Mouse (Mus musculus) lung, postnatal 25 days (tissue): ENCODE measurements around the gene Gm20388.
A peak's percentile ranks its signal among the peaks of the same experiment; 100 is the strongest.
"Not testable (repeated sequence)": the region's sequence is repeated elsewhere in the genome, so short reads cannot be mapped to it uniquely, and the experiment has no call there.

Source experiments
- DNase-seq: peaks from one replicate; pipeline ENCODE4 v3.0.0; 2022; ENCODE audit warnings: low spot score

Gene Gm20388

GRCm38 (mm10) chr8:123960556-123960955 lies 4049.9 kb downstream of the Gm20388 start:
- DNase-seq = not testable (repeated sequence)

DNA sequence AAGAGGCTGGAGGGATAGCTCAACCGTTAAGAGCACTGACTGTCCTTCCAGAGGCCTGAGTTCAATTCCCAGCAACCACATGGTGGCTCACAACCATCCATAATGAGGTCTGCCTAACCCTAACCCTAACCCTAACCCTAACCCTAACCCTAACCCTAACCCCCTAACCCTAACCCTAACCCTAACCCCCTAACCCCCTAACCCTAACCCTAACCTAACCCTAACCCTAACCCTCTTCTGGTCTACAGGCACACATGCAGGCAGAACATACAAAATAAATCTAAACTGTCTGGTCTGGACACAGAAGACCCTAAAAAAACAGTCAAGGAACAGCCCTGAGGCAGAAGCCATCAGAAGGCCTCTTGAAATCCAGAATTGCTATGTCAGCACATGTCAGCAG lies 4050.7 kb downstream of the Gm20388 start:
- no peak for DNase-seq

DNA sequence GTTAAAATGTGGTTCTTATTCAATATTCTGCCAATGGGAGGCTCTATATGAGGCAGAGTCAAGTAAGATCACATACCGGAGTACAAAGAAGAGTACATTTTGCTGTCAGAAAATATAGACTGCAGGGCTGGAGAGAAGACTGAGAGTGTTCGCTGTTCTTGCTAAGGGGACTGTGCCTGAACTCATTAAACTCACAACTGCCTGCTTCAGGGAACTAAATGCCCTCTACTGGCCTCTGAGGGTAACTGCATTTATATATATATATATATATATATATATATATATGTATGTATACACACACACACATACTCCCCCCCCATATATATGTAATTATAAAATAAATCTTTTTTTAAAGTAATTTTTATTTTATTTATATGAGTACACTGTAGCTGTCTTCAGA lies 4056.3 kb downstream of the Gm20388 start:
- DNase-seq = no peak

- DNase-seq = no peak
Measured at GRCm38 (mm10) chr8:123973495-123973894, 4062.9 kb downstream of the Gm20388 start.

- no peak for DNase-seq
Measured at GRCm38 (mm10) chr8:123977499-123977898, 4066.9 kb downstream of the Gm20388 start.

- no peak for DNase-seq
Measured at GRCm38 (mm10) chr8:123978166-123978838, 4067.7 kb downstream of the Gm20388 start.

DNA sequence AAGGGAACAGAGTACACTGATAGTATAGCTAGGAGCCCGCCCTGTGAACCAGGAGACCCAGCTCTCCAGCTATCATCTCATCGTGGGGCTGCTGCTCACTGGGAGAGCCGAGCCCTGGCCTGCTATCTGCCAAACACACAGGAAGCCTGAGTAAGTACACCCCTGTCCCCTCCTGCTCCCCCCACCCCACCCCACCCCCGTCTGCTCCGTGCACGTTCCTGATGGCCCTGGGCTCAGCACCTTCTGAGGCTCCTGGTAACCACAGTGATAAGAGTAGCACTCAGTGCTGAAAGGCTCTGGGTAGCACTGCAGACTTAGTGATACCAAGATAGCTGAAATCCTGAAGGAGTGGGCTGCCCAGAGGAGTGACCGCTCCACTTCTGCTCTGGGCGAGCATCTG lies 4068.3 kb downstream of the Gm20388 start:
- DNase-seq = no peak

GRCm38 (mm10) chr8:123980239-123980638 lies 4069.6 kb downstream of the Gm20388 start:
- DNase-seq = no peak

- no peak for DNase-seq
Measured at GRCm38 (mm10) chr8:123981674-123982073, 4071.0 kb downstream of the Gm20388 start.

DNA sequence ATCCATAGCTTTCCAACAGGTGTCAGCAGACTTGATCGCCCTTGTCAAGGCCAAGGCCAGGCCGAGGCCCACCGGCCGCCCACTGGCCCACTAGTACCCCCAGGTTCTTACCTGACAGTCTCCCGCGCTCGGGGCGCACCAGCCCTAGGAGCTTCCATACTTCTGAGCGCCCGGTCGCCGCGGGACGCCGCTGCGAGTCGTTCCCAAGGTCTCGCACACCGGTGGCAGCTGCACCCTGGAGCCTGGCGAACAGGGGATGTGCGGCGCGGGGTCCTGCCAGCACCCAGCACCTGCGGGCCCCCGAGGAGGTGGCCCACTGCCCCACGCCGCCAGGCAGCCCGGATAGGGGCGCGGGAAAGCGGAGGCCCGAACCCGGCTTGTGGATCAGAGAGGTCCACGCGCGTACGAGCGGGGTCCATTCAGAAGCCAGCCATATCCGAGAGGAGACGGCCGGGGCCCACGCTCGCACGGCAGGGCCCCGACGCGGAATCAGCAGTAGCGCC lies 4071.7 kb downstream of the Gm20388 start:
- DNase-seq = no peak

DNA sequence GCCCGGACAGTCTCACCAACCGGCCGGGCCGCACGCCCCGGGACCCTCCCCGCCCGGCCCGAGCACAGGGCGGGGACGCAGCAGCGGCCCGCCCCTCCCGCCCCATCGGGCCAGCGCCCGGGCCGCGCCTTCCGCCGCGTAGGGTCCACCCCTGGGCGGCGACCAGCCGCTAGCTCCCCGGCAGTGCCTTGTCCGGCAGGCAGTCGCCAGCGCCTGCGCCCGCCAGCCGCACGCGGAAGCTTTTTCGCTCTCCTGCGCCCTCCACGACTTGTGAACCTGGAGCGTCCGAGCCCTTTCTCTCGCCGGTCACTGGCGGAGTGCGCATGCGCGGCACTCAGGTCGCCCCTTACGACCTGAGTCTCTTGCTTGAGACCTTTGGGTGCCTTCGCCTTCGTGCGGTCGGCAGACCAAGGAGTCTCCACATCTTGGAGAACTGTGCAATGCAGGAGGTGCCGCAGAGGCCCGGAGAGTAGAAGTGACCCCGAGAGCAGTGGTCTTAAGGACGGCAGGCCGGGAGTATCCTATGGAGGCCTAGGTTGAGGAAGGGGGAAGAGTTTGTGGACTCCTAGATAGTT lies 4072.3 kb downstream of the Gm20388 start, which contains the start of gene Abcb10:
Gene Abcb10 (minus strand): TSS at position 297 of the 575 bp plus-strand sequence.
- DNase-seq = peak; percentile 94

DNA sequence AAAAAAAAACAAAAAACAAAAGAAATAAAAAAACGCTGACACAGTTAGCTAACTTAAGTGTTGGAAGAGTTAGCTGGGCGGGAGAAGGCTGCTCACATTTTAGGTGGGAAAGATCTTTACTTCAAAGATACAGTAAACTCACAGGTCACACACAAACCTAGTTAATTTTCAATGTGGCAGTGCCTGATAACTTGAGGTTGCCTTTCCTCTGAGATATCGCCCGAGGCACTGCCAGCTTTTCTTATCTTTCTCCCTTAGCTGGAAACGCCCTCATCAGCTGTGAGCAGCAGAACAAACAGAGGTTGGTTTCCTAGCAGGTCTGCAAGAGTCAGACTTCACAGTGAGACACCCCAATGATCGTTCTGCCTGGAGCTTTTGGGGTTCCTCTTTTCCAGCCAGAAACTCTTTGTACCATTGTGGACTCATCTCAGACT lies 4078.0 kb downstream of the Gm20388 start:
- peak; percentile 11 for DNase-seq

- DNase-seq = no peak
Measured at GRCm38 (mm10) chr8:123989128-123989527, 4078.5 kb downstream of the Gm20388 start.

- no peak for DNase-seq
Measured at GRCm38 (mm10) chr8:123990277-123991049, 4079.8 kb downstream of the Gm20388 start.

GRCm38 (mm10) chr8:123992587-123992986 lies 4081.9 kb downstream of the Gm20388 start:
- no peak for DNase-seq

GRCm38 (mm10) chr8:123993597-123993996 lies 4083.0 kb downstream of the Gm20388 start:
- DNase-seq = no peak

GRCm38 (mm10) chr8:123993997-123994396 lies 4083.4 kb downstream of the Gm20388 start:
- DNase-seq = peak; percentile 48

DNA sequence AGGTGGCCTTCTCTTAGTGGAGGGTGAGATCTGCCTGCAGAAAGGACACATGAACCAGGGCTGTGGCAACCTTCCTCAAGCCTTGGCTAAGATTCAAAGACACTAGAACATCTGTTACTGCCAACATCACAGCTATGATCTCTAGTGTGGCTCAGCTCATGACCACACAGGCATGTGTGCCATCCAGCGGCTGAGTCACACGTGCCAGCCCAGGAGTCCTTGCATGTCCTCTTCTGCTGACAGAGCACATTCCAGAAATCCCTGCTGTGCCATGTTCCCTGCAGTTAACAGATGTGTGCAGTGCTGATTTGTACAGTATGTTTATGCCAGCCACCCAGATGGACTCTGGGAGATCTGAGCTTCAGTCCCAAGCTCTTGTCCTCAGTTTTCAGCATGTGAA lies 4088.9 kb downstream of the Gm20388 start:
- DNase-seq = no peak

DNA sequence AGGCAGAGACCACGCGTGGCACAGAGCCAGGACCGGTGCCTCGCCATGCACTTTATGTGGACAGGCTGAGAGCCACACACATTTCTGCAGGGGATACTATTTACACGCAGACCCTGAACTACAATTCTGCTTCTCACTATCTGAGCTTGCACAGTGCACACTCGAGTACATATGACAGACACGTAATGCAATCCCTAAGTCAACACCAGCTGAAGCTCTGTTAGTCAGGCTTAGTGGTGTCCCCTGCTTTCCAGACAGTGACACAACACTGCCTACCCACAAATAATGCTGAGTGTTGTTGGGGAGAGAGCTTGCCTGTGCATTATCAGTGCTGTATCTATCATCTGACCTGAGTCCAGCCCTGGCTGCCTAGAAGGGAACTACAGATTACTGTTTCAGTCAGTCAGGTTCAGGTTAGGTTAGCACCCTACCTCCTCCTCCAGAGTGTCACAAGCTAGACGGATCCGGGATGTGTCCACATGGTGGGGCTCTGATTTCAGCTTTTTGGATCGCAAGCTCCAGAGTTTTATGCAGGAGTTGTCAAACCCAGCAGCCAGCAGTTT lies 4092.0 kb downstream of the Gm20388 start:
- no peak for DNase-seq

GRCm38 (mm10) chr8:124007829-124008228 lies 4097.2 kb downstream of the Gm20388 start:
- DNase-seq = no peak

DNA sequence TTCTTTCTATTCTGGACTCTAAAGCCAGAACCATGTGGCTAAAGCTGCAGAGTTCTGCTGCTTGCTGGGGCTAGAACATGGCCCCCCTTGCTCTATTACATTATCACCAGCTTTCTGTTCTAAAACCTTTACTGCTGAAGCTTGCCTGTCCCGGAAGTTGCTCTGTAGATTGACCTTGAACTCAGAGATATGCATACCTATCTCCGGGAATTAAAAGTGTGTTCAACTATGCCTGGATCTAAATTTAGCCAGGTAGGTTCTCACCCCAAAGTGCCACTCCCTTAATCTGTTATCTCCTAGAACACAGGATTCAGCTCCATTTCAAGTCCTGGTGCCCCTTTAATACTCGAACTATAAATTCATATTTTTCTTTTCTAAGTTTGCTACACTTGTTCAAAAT lies 4100.9 kb downstream of the Gm20388 start:
- no peak for DNase-seq

DNA sequence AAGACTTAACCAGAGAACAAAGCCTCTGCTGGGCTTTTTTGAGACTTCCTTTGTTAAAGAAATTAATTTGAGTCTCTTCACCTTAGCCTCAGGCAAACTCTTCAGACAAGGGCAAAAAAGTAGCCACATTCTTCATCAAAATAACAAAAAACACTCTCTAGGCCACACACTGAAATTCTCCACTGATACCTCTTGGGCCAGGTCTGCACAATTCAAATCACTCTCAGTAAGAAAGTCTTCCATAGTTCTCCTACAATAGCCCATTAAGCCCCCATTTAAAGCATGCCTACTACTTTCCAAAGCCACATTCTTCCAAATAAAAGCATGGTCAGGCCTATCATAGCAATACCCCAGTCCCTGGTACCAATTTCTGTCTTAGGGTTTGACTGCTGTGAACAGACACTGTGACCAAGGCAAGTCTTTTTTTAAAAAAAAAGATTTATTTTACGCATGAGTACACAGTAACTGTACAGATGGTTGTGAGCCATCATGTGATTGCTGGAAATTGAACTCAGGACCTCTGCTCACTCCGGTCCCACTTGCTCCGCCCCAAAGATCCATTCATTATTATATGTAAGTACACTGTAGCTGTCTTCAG lies 4101.4 kb downstream of the Gm20388 start:
- DNase-seq = no peak
